Comparison of ENCODE assay signal across 17 mouse cellular contexts in genomic region chr2:71048896-71049295, GRCm38 (mm10). TPM values are rescaled to one million over a fixed set of nuclear protein-coding genes. Genes with fewer than 3 reads are reported as not detected.
DNase-seq lines count a peak whose midpoint lies in the region; ATAC-seq and TF ChIP-seq lines count a peak whose summit lies in the region.
"Had no signal": no experiment of that assay in that cellular context is flagged by ENCODE, and none has a peak within 500 bp of the region (broad histone marks: within the 10 kb centered on the region; RNA-seq: fewer than 3 reads in every experiment).

No protein-coding gene starts in this region.

- H3K9me3 ChIP-seq in kidney, postnatal 0 days (replicated peaks; ENCODE audit: low read length) = no peaks in the 10 kb centered on the region
- no peaks in the 10 kb centered on the region for H3K9me3 ChIP-seq in E14TG2a.4 (ENCODE audit: low read length)
- H3K9me3 ChIP-seq in midbrain, embryonic 11.5 days (ENCODE audit: control insufficient read depth, low read length) = no peaks in the 10 kb centered on the region
- no peaks in the 10 kb centered on the region for H3K9me3 ChIP-seq in limb, embryonic 10.5 days (replicated peaks)
- H3K9me3 ChIP-seq: embryonic facial prominence, embryonic 12.5 days; limb, embryonic 12.5 days; lung, embryonic 15.5 days; midbrain, embryonic 12.5 days had no signal

- no peak overlapping the region for H3K9ac ChIP-seq in kidney, postnatal 0 days (ENCODE audit: low read depth, low read length)
- H3K9ac ChIP-seq in midbrain, embryonic 11.5 days (ENCODE audit: low read length) = no peak overlapping the region
- H3K9ac ChIP-seq: embryonic facial prominence, embryonic 12.5 days; limb, embryonic 12.5 days; lung, embryonic 15.5 days; midbrain, embryonic 12.5 days had no signal

- no peaks in the 10 kb centered on the region for H3K27me3 ChIP-seq in kidney, postnatal 0 days (ENCODE audit: insufficient read depth, low read length)
- H3K27me3 ChIP-seq in E14TG2a.4 (ENCODE audit: insufficient read depth, low read length) = no peaks in the 10 kb centered on the region
- no peaks in the 10 kb centered on the region for H3K27me3 ChIP-seq in midbrain, embryonic 11.5 days (ENCODE audit: control insufficient read depth, insufficient read depth, low read length)
- H3K27me3 ChIP-seq in limb, embryonic 10.5 days (ENCODE audit: low read depth, poor library complexity, severe bottlenecking) = no peaks in the 10 kb centered on the region
- H3K27me3 ChIP-seq: embryonic facial prominence, embryonic 12.5 days; limb, embryonic 12.5 days; lung, embryonic 15.5 days; midbrain, embryonic 12.5 days had no signal

- ATAC-seq in kidney, postnatal 0 days (replicated peaks; ENCODE audit: low FRiP score, low read depth) = no peak
- 0 out of 2 replicates have a peak, but pooled peaks have one; percentile 1 for ATAC-seq in neutrophil, adult 5-6 weeks (ENCODE audit: extremely low read depth, insufficient number of reproducible peaks, low FRiP score, poor library complexity, severe bottlenecking)
- ATAC-seq in midbrain, embryonic 11.5 days (ENCODE audit: low FRiP score) = no peak
- ATAC-seq: hindbrain, embryonic 16.5 days had no signal

- H3K4me2 ChIP-seq in kidney, postnatal 0 days (ENCODE audit: low read length) = no peak overlapping the region
- H3K4me2 ChIP-seq in midbrain, embryonic 11.5 days = no peak overlapping the region
- H3K4me2 ChIP-seq: embryonic facial prominence, embryonic 12.5 days; heart, embryonic 11.5 days; limb, embryonic 12.5 days; lung, embryonic 15.5 days; midbrain, embryonic 12.5 days had no signal

- no peaks in the 10 kb centered on the region for H3K36me3 ChIP-seq in kidney, postnatal 0 days (ENCODE audit: insufficient read depth, low read length)
- H3K36me3 ChIP-seq in E14TG2a.4 (ENCODE audit: insufficient read depth, low read length) = peaks cover 24% of the 10 kb centered on the region
- H3K36me3 ChIP-seq in midbrain, embryonic 11.5 days (ENCODE audit: control insufficient read depth, insufficient read depth, low read length) = no peaks in the 10 kb centered on the region
- H3K36me3 ChIP-seq in limb, embryonic 10.5 days = no peaks in the 10 kb centered on the region
- H3K36me3 ChIP-seq: embryonic facial prominence, embryonic 12.5 days; limb, embryonic 12.5 days; lung, embryonic 15.5 days; midbrain, embryonic 12.5 days had no signal

- WGBS in kidney, postnatal 0 days = 75% methylated on average over 12 of the region's 12 CpGs
- 77% methylated on average over 12 of the region's 12 CpGs for WGBS in midbrain, embryonic 11.5 days
- 73% methylated on average over 12 of the region's 12 CpGs for WGBS in limb, embryonic 10.5 days

- TF ChIP-seq CTCF in kidney, postnatal 0 days (IDR thresholded peaks at IDR 0.05; ENCODE audit: low read depth) = 0 out of 2 replicates have a peak, but pooled peaks have one; percentile 7
- peak; percentile 57 for TF ChIP-seq CTCF in E14TG2a.4 (conservative IDR thresholded peaks at IDR 0.05; ENCODE audit: low read length)

- no peak overlapping the region for H3K27ac ChIP-seq in kidney, postnatal 0 days
- H3K27ac ChIP-seq in midbrain, embryonic 11.5 days (ENCODE audit: low read depth, low read length) = no peak overlapping the region
- H3K27ac ChIP-seq in limb, embryonic 10.5 days = no peak overlapping the region
- H3K27ac ChIP-seq: embryonic facial prominence, embryonic 12.5 days; limb, embryonic 12.5 days; lung, embryonic 15.5 days; midbrain, embryonic 12.5 days had no signal

- no peaks in the 10 kb centered on the region for H3K4me1 ChIP-seq in kidney, postnatal 0 days (replicated peaks; ENCODE audit: insufficient read depth, low read length)
- H3K4me1 ChIP-seq in E14TG2a.4 (replicated peaks; ENCODE audit: low read depth, low read length) = peaks cover 37% of the 10 kb centered on the region
- no peaks in the 10 kb centered on the region for H3K4me1 ChIP-seq in midbrain, embryonic 11.5 days (ENCODE audit: control insufficient read depth, insufficient read depth, low read length)
- H3K4me1 ChIP-seq in limb, embryonic 10.5 days = no peaks in the 10 kb centered on the region
- H3K4me1 ChIP-seq: embryonic facial prominence, embryonic 12.5 days had no signal

- DNase-seq in kidney, postnatal 0 days (ENCODE audit: low spot score) = no peak
- DNase-seq in kidney, postnatal 25 days = no peak
- DNase-seq in ZHBTc4 (ENCODE audit: low read depth, low spot score) = peak; percentile 93
- no peak for DNase-seq in midbrain, embryonic 11.5 days (ENCODE audit: low spot score, missing footprints)
- no peak for DNase-seq in limb, embryonic 10.5 days (ENCODE audit: low spot score)
- DNase-seq: cerebellum, postnatal 36 days; gastrocnemius, postnatal 14 days; heart, postnatal 36 days; kidney, adult 9 months had no signal

- no peak overlapping the region for H3K4me3 ChIP-seq in kidney, postnatal 0 days (replicated peaks; ENCODE audit: low read depth, low read length)
- H3K4me3 ChIP-seq in E14TG2a.4 (replicated peaks; ENCODE audit: low read length) = no peak overlapping the region
- no peak overlapping the region for H3K4me3 ChIP-seq in midbrain, embryonic 11.5 days (ENCODE audit: low read depth, low read length)
- H3K4me3 ChIP-seq in limb, embryonic 10.5 days = no peak overlapping the region
- H3K4me3 ChIP-seq: embryonic facial prominence, embryonic 12.5 days; limb, embryonic 12.5 days; lung, embryonic 15.5 days; midbrain, embryonic 12.5 days had no signal

RNA-seq across cellular contexts. Expression of gene Dcaf17, which starts 6.2 kb away (rescaled TPM):
- 27.3 and 33.6 TPM in 2 replicates for polyA plus RNA-seq in kidney, postnatal 0 days (2015; fragmentation: Nextera tagmentation; extraction: Ambion mirVana)
- total RNA-seq in neutrophil, adult 5-6 weeks (2017) = 13.4 and 22.5 TPM in 2 replicates
- 40.5 and 43.4 TPM in 2 replicates for polyA plus RNA-seq in midbrain, embryonic 11.5 days (2014; fragmentation: Nextera tagmentation; extraction: Ambion mirVana)
- polyA plus RNA-seq in limb, embryonic 10.5 days (2016; fragmentation: Nextera tagmentation; extraction: Ambion mirVana) = 30.6 and 31.1 TPM in 2 replicates

RNA-seq across cellular contexts. Expression of gene Mettl8, which starts 6.5 kb away (rescaled TPM):
- polyA plus RNA-seq in kidney, postnatal 0 days (2015; fragmentation: Nextera tagmentation; extraction: Ambion mirVana) = 14.5 and 15.7 TPM in 2 replicates
- total RNA-seq in neutrophil, adult 5-6 weeks (2017) = 10.5 and 12.3 TPM in 2 replicates
- 22.3 and 22.8 TPM in 2 replicates for polyA plus RNA-seq in midbrain, embryonic 11.5 days (2014; fragmentation: Nextera tagmentation; extraction: Ambion mirVana)
- polyA plus RNA-seq in limb, embryonic 10.5 days (2016; fragmentation: Nextera tagmentation; extraction: Ambion mirVana) = 22.9 and 23.1 TPM in 2 replicates
